Mouse (Mus musculus): ENCODE results near the gene Atg4d.

DNA sequence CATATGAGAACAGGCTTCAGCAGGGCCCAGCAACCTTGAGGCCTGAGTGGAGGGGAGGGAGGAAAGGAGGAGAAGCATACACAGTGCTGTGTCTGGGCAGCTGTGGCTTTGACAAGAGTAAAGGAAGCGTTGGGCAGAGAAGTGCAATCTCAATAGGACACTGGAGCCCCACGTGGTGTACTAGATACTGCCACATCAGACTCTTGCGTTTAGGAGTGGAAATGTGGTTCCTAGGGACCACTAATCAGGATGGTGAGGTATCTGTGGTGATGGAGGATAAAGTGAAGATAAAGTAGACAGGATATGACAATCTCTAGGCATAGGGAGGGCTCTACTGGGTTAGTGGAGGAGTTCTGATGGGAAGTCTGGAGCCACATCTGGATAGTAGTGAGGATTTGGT lies 21.7 kb downstream of the Atg4d start:
- TF ChIP-seq MAX (IDR thresholded peaks at IDR 0.05): no peak
- TF ChIP-seq CEBPB (IDR thresholded peaks at IDR 0.05; ENCODE audit: low read depth): no peak
- no peak for TF ChIP-seq CTCF (IDR thresholded peaks at IDR 0.05; ENCODE audit: control insufficient read depth, insufficient read depth, insufficient read length)
- TF ChIP-seq USF1 (IDR thresholded peaks at IDR 0.05; ENCODE audit: low read depth): no peak
- TF ChIP-seq FOSL1 (IDR thresholded peaks at IDR 0.05; ENCODE audit: insufficient read depth, low read length, poor library complexity, severe bottlenecking): no peak

Data from C2C12 (cell line).